Mouse (Mus musculus) heart, postnatal 0 days (tissue): ENCODE results near the gene Mid1.
A peak's percentile ranks its signal among the peaks of the same experiment; 100 is the strongest.
"Not testable (repeated sequence)": the region's sequence is repeated elsewhere in the genome, so short reads cannot be mapped to it uniquely, and the experiment has no call there.

Experiments
- CTCF ChIP-seq: IDR thresholded peaks from 2 replicates; pipeline ENCODE4 v1.5.1; 2016; ENCODE audit warnings: antibody characterized with exemption, control low read depth, low read depth
- EP300 ChIP-seq: IDR thresholded peaks from 2 replicates; pipeline ENCODE4 v1.6.1; 2016; ENCODE audit warnings: antibody characterized with exemption, low read depth

GRCm38 (mm10) chrX:170019954-170020689 is 335.1 kb downstream of the Mid1 start:
- TF ChIP-seq CTCF = peak; percentile 64
- not testable (repeated sequence) for TF ChIP-seq EP300
